Mouse (Mus musculus) heart, postnatal 0 days (tissue): ENCODE data around the gene Psma5. TPM values are rescaled to one million over a fixed set of nuclear protein-coding genes. Genes with fewer than 3 reads are reported as not detected.
"Not testable (repeated sequence)": the region's sequence is repeated elsewhere in the genome, so short reads cannot be mapped to it uniquely, and the experiment has no call there.

Experiments
- ATAC-seq: fragments of 200-750 bp; cut with Nextera tagmentation; 2 replicates; pipeline ENCODE4 v1.8.0; 2017; ENCODE audit warnings: low read depth, moderate number of reproducible peaks, moderate library complexity; ENCODE audit not compliant: insufficient read depth
- DNase-seq: peaks from one replicate; pipeline ENCODE4 v3.0.0-alpha.2; 2016; ENCODE audit warnings: low spot score
- H3K27ac ChIP-seq: fragments of 300-500 bp; sonication (generic); 2 replicates; pipeline ENCODE4 v1.5.1; 2014; ENCODE audit warnings: low read depth, mild to moderate bottlenecking
- H3K27me3 ChIP-seq: fragments of 300-500 bp; sonication (generic); 2 replicates; pipeline ENCODE4 v1.6.1; 2014; ENCODE audit warnings: low read length, mixed read lengths; ENCODE audit not compliant: control insufficient read depth, insufficient read depth
- H3K36me3 ChIP-seq: fragments of 300-500 bp; sonication (generic); replicated peaks from 2 replicates; pipeline ENCODE4 v1.6.1; 2014; ENCODE audit warnings: low read length, mixed read lengths; ENCODE audit not compliant: control insufficient read depth, insufficient read depth
- H3K4me1 ChIP-seq: fragments of 300-500 bp; sonication (generic); 2 replicates; pipeline ENCODE4 v1.6.1; 2014; ENCODE audit warnings: antibody characterized with exemption; ENCODE audit not compliant: control insufficient read depth, insufficient read depth
- H3K4me2 ChIP-seq: fragments of 300-500 bp; sonication (generic); 2 replicates; pipeline ENCODE4 v1.6.1; 2014; ENCODE audit warnings: low read depth, mild to moderate bottlenecking, low read length, moderate library complexity
- H3K4me3 ChIP-seq: fragments of 300-500 bp; sonication (generic); 2 replicates; pipeline ENCODE4 v1.5.1; 2014; ENCODE audit warnings: low read depth, low read length
- H3K9ac ChIP-seq: fragments of 300-500 bp; sonication (generic); replicated peaks from 2 replicates; pipeline ENCODE4 v1.6.1; 2014; ENCODE audit warnings: low read depth, low read length, mixed read lengths
- H3K9me3 ChIP-seq: fragments of 300-500 bp; sonication (generic); replicated peaks from 2 replicates; pipeline ENCODE4 v1.6.1; 2016; ENCODE audit warnings: low read length; ENCODE audit not compliant: control insufficient read depth
- CTCF ChIP-seq: IDR thresholded peaks from 2 replicates; pipeline ENCODE4 v1.5.1; 2016; ENCODE audit warnings: antibody characterized with exemption, control low read depth, low read depth
- EP300 ChIP-seq: IDR thresholded peaks from 2 replicates; pipeline ENCODE4 v1.6.1; 2016; ENCODE audit warnings: antibody characterized with exemption, low read depth
- WGBS: fragments of 180-500 bp; shearing (Covaris S2); extraction: QIAGEN DNeasy Blood & Tissue Kit; methylation state at CpG from one replicate; pipeline ENCODE4 v1.1.7; 2014; 5-methylcytosine and 5-hydroxymethylcytosine counted together
- polyA plus RNA-seq: library from polyadenylated mRNA; unstranded; fragments of >200 nt; fragmentation: Nextera tagmentation; extraction: Ambion mirVana; gene quantifications from 2 replicates; pipeline ENCODE4 v1.2.1, GENCODE M21; 2015
- total RNA-seq: library from RNA; depleted of rRNA; stranded (reverse); fragments of >200 nt; gene quantifications from 2 replicates; pipeline ENCODE4 v1.2.3, GENCODE M21; 2014; ENCODE audit warnings: low replicate concordance

Gene Psma5
- total and polyA plus RNA-seq, 2 experiments from 2014 or later = 82.6 to 180 TPM

DNA sequence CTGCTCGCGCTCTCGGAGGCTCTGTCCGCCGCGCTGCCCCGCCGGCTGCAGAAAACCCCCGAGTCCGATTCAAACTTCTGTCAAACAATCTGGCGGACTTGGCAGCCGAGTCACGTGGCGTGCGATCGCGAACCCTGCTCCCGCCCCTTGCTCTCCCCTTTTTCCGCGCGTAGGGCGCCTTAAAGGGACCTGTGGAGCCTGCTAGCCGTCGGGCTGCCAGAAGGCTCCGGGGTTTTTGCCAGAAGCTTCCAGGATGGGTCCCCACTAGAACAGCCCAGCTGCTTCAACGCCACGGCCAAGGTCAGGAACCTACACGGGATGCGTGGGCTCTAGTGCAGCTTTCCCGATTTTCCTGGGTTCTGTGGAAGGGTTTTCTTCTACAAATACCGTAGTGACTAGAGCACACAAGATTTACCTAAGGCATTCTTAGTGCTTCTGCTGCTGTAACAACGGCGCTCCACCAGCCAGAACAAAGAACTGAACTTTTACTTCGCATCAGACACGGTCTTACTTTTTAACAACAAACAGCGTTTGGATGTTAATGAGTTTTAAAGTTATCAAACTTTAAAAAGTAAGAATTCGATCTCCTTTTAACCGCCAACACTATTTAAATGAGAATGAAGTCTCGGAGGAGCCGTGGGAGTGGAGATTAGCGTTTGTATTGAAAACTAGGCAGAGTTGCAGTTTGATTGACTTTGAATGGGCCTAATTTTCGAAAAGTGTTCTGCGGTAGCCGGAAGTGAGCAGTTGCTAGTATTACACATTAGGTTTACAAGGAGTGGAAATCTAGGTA is 30.0 kb upstream of the Psma5 start, which contains the start of gene Sypl2:
Gene Sypl2 (minus strand): TSS at position 91 of the 793 bp plus-strand sequence.
- peak within 1 kb of the TSS; percentile 37; the same call in 1 of the 2 replicates for H3K9ac ChIP-seq
- TF ChIP-seq CTCF (no peak), EP300 (no peak)
- H3K4me1 ChIP-seq = peaks cover 6% of the 10 kb centered on the region; the same call in 1 of the 2 replicates
- no peaks in the 10 kb centered on the region for H3K36me3 ChIP-seq
- peak within 1 kb of the TSS; percentile 53 for H3K4me3 ChIP-seq
- H3K4me2 ChIP-seq = peak within 1 kb of the TSS; percentile 79
- H3K9me3 ChIP-seq = no peaks in the 10 kb centered on the region
- 7% methylated on average over 44 of the region's 44 CpGs for WGBS
- H3K27ac ChIP-seq = no peak within 1 kb of the TSS
- peaks cover 51% of the 10 kb centered on the region for H3K27me3 ChIP-seq
- ATAC-seq (peak; percentile 63), DNase-seq (peak; percentile 61)

DNA sequence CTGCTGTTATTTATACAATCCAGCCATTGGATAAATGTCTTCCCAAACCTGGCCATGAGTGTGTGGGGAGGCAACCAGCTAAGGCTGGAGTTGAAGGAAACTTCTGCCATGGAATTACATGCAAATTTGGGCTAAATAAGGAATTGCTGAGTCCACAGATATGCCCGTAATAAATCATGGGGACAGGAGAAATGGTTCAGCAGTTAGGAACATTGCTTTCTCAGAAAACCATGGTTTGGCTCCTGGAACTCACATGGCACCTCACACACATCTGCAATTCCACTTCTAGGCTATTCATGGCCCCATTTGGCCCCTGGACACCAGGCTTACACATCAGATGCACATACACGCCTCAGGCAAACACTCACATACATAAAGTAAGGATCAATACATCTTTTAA is 29.2 kb upstream of the Psma5 start:
- peaks cover 6% of the 10 kb centered on the region; the same call in 1 of the 2 replicates for H3K4me1 ChIP-seq
- no peak overlapping the region for H3K27ac ChIP-seq
- no peak for ATAC-seq
- H3K9ac ChIP-seq = no peak overlapping the region
- no peak for DNase-seq
- H3K36me3 ChIP-seq = no peaks in the 10 kb centered on the region
- TF ChIP-seq CTCF (no peak), EP300 (no peak)
- WGBS = 76% methylated on average over 2 of the region's 2 CpGs
- H3K4me2 ChIP-seq = no peak overlapping the region
- peaks cover 45% of the 10 kb centered on the region for H3K27me3 ChIP-seq
- H3K4me3 ChIP-seq = no peak overlapping the region
- H3K9me3 ChIP-seq = no peaks in the 10 kb centered on the region

DNA sequence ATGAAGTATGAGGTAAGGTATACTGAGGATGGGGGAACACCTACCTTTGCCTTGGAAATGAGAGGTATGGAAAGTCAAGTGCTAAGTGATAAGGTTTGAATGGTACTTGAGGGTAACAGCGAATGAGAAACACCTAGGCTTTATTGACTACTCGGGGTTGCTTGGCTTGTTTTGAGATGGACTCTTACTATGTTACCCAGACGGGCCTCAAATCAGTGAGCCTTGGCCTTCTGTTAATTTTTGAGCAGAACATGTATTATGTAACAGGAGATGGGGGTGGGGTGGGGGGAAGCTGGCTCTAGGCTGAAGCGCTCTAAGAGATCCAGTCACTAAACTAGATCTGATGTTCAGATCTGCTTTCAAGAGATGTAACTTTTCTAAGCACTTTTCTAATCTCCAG is 25.1 kb upstream of the Psma5 start:
- H3K27ac ChIP-seq = no peak overlapping the region
- ATAC-seq = no peak
- H3K4me3 ChIP-seq = no peak overlapping the region

DNA sequence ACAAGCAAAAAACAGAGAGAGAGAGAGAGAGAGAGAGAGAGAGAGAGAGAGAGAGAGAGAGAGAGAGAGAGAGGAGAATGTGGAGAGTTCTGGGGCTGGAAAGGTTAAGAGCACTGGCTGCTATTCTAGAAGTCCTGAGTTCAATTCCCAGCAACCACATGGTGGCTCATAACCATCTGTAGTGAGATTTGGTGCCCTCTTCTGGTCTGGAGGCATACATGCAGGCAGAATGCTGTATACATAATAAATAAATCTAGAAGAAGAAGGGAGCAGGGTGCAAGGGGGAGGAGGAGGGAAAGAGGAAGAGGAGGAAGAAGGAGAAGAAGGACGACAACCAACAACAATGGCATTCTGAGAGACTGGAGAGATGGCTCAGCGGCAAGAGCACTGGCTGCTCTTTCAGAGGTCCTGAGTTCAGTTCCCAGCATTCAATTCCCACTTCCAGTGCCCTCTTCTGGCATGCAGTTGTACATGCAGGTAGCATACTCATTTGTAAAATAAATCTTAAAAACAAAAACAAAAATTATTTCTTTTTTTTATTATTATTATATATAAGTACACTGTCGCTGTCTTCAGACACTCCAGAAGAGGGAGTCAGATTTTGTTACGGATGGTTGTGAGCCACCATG is 19.1 kb upstream of the Psma5 start:
- not testable (repeated sequence) for H3K27ac ChIP-seq, H3K36me3 ChIP-seq, H3K9ac ChIP-seq, H3K4me2 ChIP-seq, H3K4me3 ChIP-seq, H3K27me3 ChIP-seq, H3K4me1 ChIP-seq, ATAC-seq, DNase-seq, H3K9me3 ChIP-seq
- peak; percentile 6; the same call in 1 of the 2 replicates for TF ChIP-seq CTCF
- WGBS = 78% methylated on average over 4 of the region's 4 CpGs

More for the DNA sequence above, 25.1 kb upstream of the Psma5 start:
- no peak for DNase-seq
- TF ChIP-seq CTCF = no peak
- TF ChIP-seq EP300 = no peak
- H3K4me1 ChIP-seq = no peaks in the 10 kb centered on the region
- H3K4me2 ChIP-seq = no peak overlapping the region
- no peaks in the 10 kb centered on the region for H3K9me3 ChIP-seq
- H3K9ac ChIP-seq = no peak overlapping the region
- H3K36me3 ChIP-seq = no peaks in the 10 kb centered on the region
- H3K27me3 ChIP-seq = peaks cover 9% of the 10 kb centered on the region
- 72% methylated on average over 4 of the region's 4 CpGs for WGBS

DNA sequence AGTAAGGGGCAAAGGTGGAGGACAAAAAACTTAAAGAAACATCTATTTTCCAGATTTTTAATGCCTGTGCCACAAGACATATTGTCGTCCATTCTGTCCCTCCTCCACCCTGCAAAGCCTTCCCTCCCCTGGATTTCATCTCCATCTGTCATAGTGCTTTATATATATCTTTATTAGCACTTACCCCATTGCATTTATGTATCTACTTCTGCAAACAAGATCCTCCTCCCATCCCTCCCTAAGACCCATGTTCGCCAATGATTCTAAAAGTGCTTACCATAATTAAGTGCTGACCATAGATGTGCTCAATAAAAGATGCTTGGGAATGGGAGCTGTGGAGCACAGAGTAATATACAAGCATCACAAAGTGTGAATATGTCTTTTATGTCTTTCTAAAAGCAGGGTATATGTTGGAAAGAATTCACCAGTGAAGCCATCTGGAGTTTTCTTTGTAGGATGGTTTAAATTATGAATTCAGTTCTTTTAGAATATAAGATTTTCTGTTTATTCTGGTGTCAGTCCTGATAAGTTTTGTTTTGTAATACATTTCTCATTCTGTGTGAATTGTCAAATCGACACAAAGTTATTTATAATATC is 15.4 kb upstream of the Psma5 start:
- H3K36me3 ChIP-seq = no peaks in the 10 kb centered on the region
- no peaks in the 10 kb centered on the region for H3K9me3 ChIP-seq
- no peak for DNase-seq
- no peak for TF ChIP-seq EP300
- no peak for TF ChIP-seq CTCF
- H3K9ac ChIP-seq = no peak overlapping the region
- H3K4me2 ChIP-seq = no peak overlapping the region
- no peak overlapping the region for H3K4me3 ChIP-seq
- 76% methylated on average over 3 of the region's 3 CpGs for WGBS
- no peaks in the 10 kb centered on the region for H3K4me1 ChIP-seq
- no peaks in the 10 kb centered on the region for H3K27me3 ChIP-seq
- no peak overlapping the region for H3K27ac ChIP-seq
- ATAC-seq = no peak
